Mouse (Mus musculus) hindbrain, embryonic 12.5 days (tissue): ENCODE measurements around the gene Rnf126. TPM values are rescaled to one million over a fixed set of nuclear protein-coding genes. Genes with fewer than 3 reads are reported as not detected.
"Not testable (repeated sequence)": the region's sequence is repeated elsewhere in the genome, so short reads cannot be mapped to it uniquely, and the experiment has no call there.

Experiments
- ATAC-seq: fragments of 200-750 bp; cut with Nextera tagmentation; 2 replicates; pipeline ENCODE4 v1.8.0; 2017; ENCODE audit warnings: moderate TSS enrichment; ENCODE audit not compliant: low FRiP score
- H3K27ac ChIP-seq: fragments of 300-500 bp; sonication (generic); 2 replicates; pipeline ENCODE4 v1.5.1; 2016; ENCODE audit warnings: mild to moderate bottlenecking
- H3K27me3 ChIP-seq: fragments of 300-500 bp; sonication (generic); 2 replicates; pipeline ENCODE4 v1.6.1; 2016; ENCODE audit warnings: mild to moderate bottlenecking
- H3K36me3 ChIP-seq: fragments of 300-500 bp; sonication (generic); 2 replicates; pipeline ENCODE4 v1.6.1; 2016; ENCODE audit warnings: mild to moderate bottlenecking
- H3K4me1 ChIP-seq: fragments of 300-500 bp; sonication (generic); 2 replicates; pipeline ENCODE4 v1.6.1; 2016
- H3K4me2 ChIP-seq: fragments of 300-500 bp; sonication (generic); replicated peaks from 2 replicates; pipeline ENCODE4 v1.6.1; 2016; ENCODE audit warnings: mild to moderate bottlenecking
- H3K4me3 ChIP-seq: fragments of 300-500 bp; sonication (generic); 2 replicates; pipeline ENCODE4 v1.5.1; 2016; ENCODE audit warnings: mild to moderate bottlenecking
- H3K9ac ChIP-seq: fragments of 300-500 bp; sonication (generic); 2 replicates; pipeline ENCODE4 v1.6.1; 2016; ENCODE audit warnings: mild to moderate bottlenecking, moderate library complexity
- H3K9me3 ChIP-seq: fragments of 300-500 bp; sonication (generic); replicated peaks from 2 replicates; pipeline ENCODE4 v1.6.1; 2016; ENCODE audit warnings: mild to moderate bottlenecking
- WGBS: fragments of 180-500 bp; shearing (Covaris S2); methylation state at CpG from one replicate; pipeline ENCODE4 v1.1.7; 2016; 5-methylcytosine and 5-hydroxymethylcytosine counted together
- polyA plus RNA-seq: library from polyadenylated mRNA; unstranded; fragments of >200 nt; fragmentation: Nextera tagmentation; extraction: Ambion mirVana; gene quantifications from 2 replicates; pipeline ENCODE4 v1.2.1, GENCODE M21; 2016

Gene Rnf126
- polyA plus RNA-seq, 1 experiment from 2014 or later = 103 TPM

- not testable (repeated sequence) for H3K27ac ChIP-seq, H3K4me2 ChIP-seq, ATAC-seq, H3K9me3 ChIP-seq, H3K9ac ChIP-seq, H3K4me3 ChIP-seq, H3K27me3 ChIP-seq
- Histone ChIP-seq H3K4me1 (peaks cover 17% of the 10 kb centered on the region), H3K36me3 (peaks cover 64% of the 10 kb centered on the region)
- WGBS = 100% methylated on average over 1 of the region's 1 CpGs
These were observed 7.1 kb downstream of the Rnf126 start for GRCm38 (mm10) chr10:79759675-79760074.

GRCm38 (mm10) chr10:79756660-79757059 is 10.1 kb downstream of the Rnf126 start:
- Histone ChIP-seq H3K9me3 (no peaks in the 10 kb centered on the region), H3K4me2 (no peak overlapping the region), H3K4me3 (no peak overlapping the region), H3K27ac (no peak overlapping the region), H3K27me3 (no peaks in the 10 kb centered on the region), H3K4me1 (peaks cover 7% of the 10 kb centered on the region), H3K9ac (no peak overlapping the region), H3K36me3 (peaks cover 53% of the 10 kb centered on the region)
- ATAC-seq = no peak
- 90% methylated on average over 24 of the region's 24 CpGs for WGBS

- no peak overlapping the region for H3K27ac ChIP-seq
- H3K4me2 ChIP-seq = no peak overlapping the region
- peaks cover 7% of the 10 kb centered on the region for H3K4me1 ChIP-seq
- no peaks in the 10 kb centered on the region for H3K9me3 ChIP-seq
- WGBS = 64% methylated on average over 3 of the region's 3 CpGs
- no peak for ATAC-seq
- peaks cover 45% of the 10 kb centered on the region for H3K36me3 ChIP-seq
- no peak overlapping the region for H3K4me3 ChIP-seq
- H3K27me3 ChIP-seq = no peaks in the 10 kb centered on the region
- H3K9ac ChIP-seq = no peak overlapping the region
These were observed 10.9 kb downstream of the Rnf126 start for GRCm38 (mm10) chr10:79755854-79756253.

- Histone ChIP-seq H3K4me2 (peak within 1 kb of the TSS; percentile 63), H3K36me3 (peaks cover 37% of the 10 kb centered on the region), H3K27me3 (no peaks in the 10 kb centered on the region), H3K9me3 (no peaks in the 10 kb centered on the region), H3K4me1 (peaks cover 7% of the 10 kb centered on the region), H3K27ac (no peak within 1 kb of the TSS), H3K4me3 (peak within 1 kb of the TSS; percentile 36), H3K9ac (peak within 1 kb of the TSS; percentile 44)
- under 1% methylated on average over 36 of the region's 36 CpGs for WGBS
- peak; percentile 85 for ATAC-seq
These were observed 11.8 kb downstream of the Rnf126 start, which contains the start of gene Fgf22 for GRCm38 (mm10) chr10:79754856-79755516. TSS of gene Fgf22 (plus strand) at chr10:79755076.

- no peaks in the 10 kb centered on the region for H3K9me3 ChIP-seq
- no peaks in the 10 kb centered on the region for H3K27me3 ChIP-seq
- WGBS = 78% methylated on average over 6 of the region's 6 CpGs
- H3K4me3 ChIP-seq = no peak overlapping the region
- no peak for ATAC-seq
- H3K36me3 ChIP-seq = peaks cover 11% of the 10 kb centered on the region; the same call in 1 of the 2 replicates
- no peak overlapping the region for H3K27ac ChIP-seq
- H3K9ac ChIP-seq = no peak overlapping the region
- H3K4me2 ChIP-seq = no peak overlapping the region
- H3K4me1 ChIP-seq = peaks cover 11% of the 10 kb centered on the region
These were observed 18.3 kb downstream of the Rnf126 start for GRCm38 (mm10) chr10:79748496-79748895.

- Histone ChIP-seq H3K9ac (peak overlapping the region; percentile 39; the same call in 1 of the 2 replicates), H3K4me1 (peaks cover 11% of the 10 kb centered on the region), H3K27ac (no peak overlapping the region), H3K27me3 (no peaks in the 10 kb centered on the region), H3K4me2 (peak overlapping the region; percentile 67), H3K4me3 (peak overlapping the region; percentile 4; the same call in 1 of the 2 replicates), H3K36me3 (peaks cover 27% of the 10 kb centered on the region), H3K9me3 (no peaks in the 10 kb centered on the region)
- WGBS = 26% methylated on average over 6 of the region's 6 CpGs
- ATAC-seq = peak; percentile 55
These were observed 20.0 kb downstream of the Rnf126 start for GRCm38 (mm10) chr10:79746774-79747151.

GRCm38 (mm10) chr10:79745898-79746773 is 20.6 kb downstream of the Rnf126 start, which contains the start of gene Polrmt:
TSS of gene Polrmt (minus strand) at chr10:79746581.
- Histone ChIP-seq H3K4me3 (peak within 1 kb of the TSS; percentile 56), H3K27ac (peak within 1 kb of the TSS; percentile 12; the same call in 1 of the 2 replicates), H3K9ac (peak within 1 kb of the TSS; percentile 61), H3K27me3 (no peaks in the 10 kb centered on the region), H3K9me3 (no peaks in the 10 kb centered on the region), H3K4me1 (peaks cover 11% of the 10 kb centered on the region), H3K36me3 (peaks cover 34% of the 10 kb centered on the region), H3K4me2 (peak within 1 kb of the TSS; percentile 67)
- ATAC-seq = peak; percentile 96
- 3% methylated on average over 38 of the region's 38 CpGs for WGBS

GRCm38 (mm10) chr10:79745411-79745810 is 21.3 kb downstream of the Rnf126 start:
- no peak overlapping the region for H3K4me3 ChIP-seq
- no peak overlapping the region for H3K9ac ChIP-seq
- WGBS = 92% methylated on average over 3 of the region's 3 CpGs
- H3K9me3 ChIP-seq = peaks cover 7% of the 10 kb centered on the region
- peaks cover 11% of the 10 kb centered on the region for H3K4me1 ChIP-seq
- H3K27me3 ChIP-seq = no peaks in the 10 kb centered on the region
- peaks cover 41% of the 10 kb centered on the region for H3K36me3 ChIP-seq
- H3K4me2 ChIP-seq = peak overlapping the region; percentile 67
- H3K27ac ChIP-seq = no peak overlapping the region
- no peak for ATAC-seq

GRCm38 (mm10) chr10:79743650-79744365 is 22.9 kb downstream of the Rnf126 start:
- H3K4me1 ChIP-seq = peaks cover 11% of the 10 kb centered on the region
- H3K9me3 ChIP-seq = peaks cover 23% of the 10 kb centered on the region
- peaks cover 57% of the 10 kb centered on the region for H3K36me3 ChIP-seq
- H3K27me3 ChIP-seq = no peaks in the 10 kb centered on the region
- H3K27ac ChIP-seq = no peak overlapping the region
- no peak overlapping the region for H3K4me2 ChIP-seq
- 92% methylated on average over 15 of the region's 15 CpGs for WGBS
- no peak for ATAC-seq
- H3K9ac ChIP-seq = peak overlapping the region; percentile 19; the same call in 1 of the 2 replicates
- H3K4me3 ChIP-seq = no peak overlapping the region

GRCm38 (mm10) chr10:79743161-79743560 is 23.6 kb downstream of the Rnf126 start:
- Histone ChIP-seq H3K27ac (no peak overlapping the region), H3K4me2 (no peak overlapping the region), H3K4me3 (no peak overlapping the region), H3K4me1 (peaks cover 11% of the 10 kb centered on the region), H3K36me3 (peaks cover 63% of the 10 kb centered on the region), H3K9ac (no peak overlapping the region), H3K27me3 (no peaks in the 10 kb centered on the region), H3K9me3 (peaks cover 26% of the 10 kb centered on the region)
- WGBS = 93% methylated on average over 11 of the region's 11 CpGs
- ATAC-seq = no peak

GRCm38 (mm10) chr10:79740863-79741262 is 25.9 kb downstream of the Rnf126 start:
- Histone ChIP-seq H3K9ac (no peak overlapping the region), H3K4me1 (peaks cover 7% of the 10 kb centered on the region), H3K27ac (no peak overlapping the region), H3K4me3 (no peak overlapping the region), H3K4me2 (no peak overlapping the region), H3K9me3 (peaks cover 31% of the 10 kb centered on the region), H3K27me3 (peaks cover 9% of the 10 kb centered on the region), H3K36me3 (peaks cover 86% of the 10 kb centered on the region)
- WGBS = 61% methylated on average over 11 of the region's 11 CpGs
- ATAC-seq = no peak

- no peak overlapping the region for H3K4me2 ChIP-seq
- H3K4me1 ChIP-seq = peaks cover 5% of the 10 kb centered on the region; the same call in 1 of the 2 replicates
- H3K27me3 ChIP-seq = peaks cover 20% of the 10 kb centered on the region
- no peak overlapping the region for H3K9ac ChIP-seq
- ATAC-seq = no peak
- 96% methylated on average over 28 of the region's 28 CpGs for WGBS
- peaks cover 99% of the 10 kb centered on the region for H3K36me3 ChIP-seq
- H3K9me3 ChIP-seq = peaks cover 31% of the 10 kb centered on the region
- no peak overlapping the region for H3K27ac ChIP-seq
- H3K4me3 ChIP-seq = no peak overlapping the region
These were observed 27.5 kb downstream of the Rnf126 start for GRCm38 (mm10) chr10:79739234-79739633.
